Mouse (Mus musculus): ENCODE measurements around the gene Myh9. TPM values are rescaled to one million over a fixed set of nuclear protein-coding genes. Genes with fewer than 3 reads are reported as not detected.

Myh9 gene
- polyA plus RNA-seq, 1 experiment from 2014 or later: 77.1 TPM

- WGBS: 58% methylated on average over 7 of the region's 7 CpGs
These were observed 24.6 kb downstream of the Myh9 start for GRCm38 (mm10) chr15:77817417-77817816.

DNA sequence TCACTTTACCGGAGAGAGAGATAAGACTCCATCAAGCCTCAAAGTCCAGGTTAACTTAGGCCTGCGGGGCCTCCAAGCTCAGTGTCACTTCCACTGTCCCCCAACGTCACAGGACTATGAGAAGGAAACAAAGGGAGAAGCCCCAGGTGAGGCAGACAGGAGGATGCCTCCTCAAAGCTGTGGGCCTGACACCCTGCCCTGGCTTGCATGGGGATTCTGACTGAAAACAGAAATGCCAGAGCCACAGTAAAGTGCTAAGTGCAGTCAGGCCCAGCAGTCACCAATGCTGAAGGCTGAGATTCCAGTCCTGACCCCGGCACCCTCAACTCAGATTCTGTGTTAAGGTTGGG lies 25.4 kb downstream of the Myh9 start:
- H3K9ac ChIP-seq (replicated peaks; ENCODE audit: low read depth, low read length): no peak overlapping the region
- H3K27me3 ChIP-seq (ENCODE audit: control insufficient read depth, insufficient read depth, low read length): no peaks in the 10 kb centered on the region
- H3K9me3 ChIP-seq (ENCODE audit: control insufficient read depth, low read depth, low read length): no peaks in the 10 kb centered on the region
- H3K4me2 ChIP-seq (replicated peaks; ENCODE audit: low read depth, low read length): no peak overlapping the region
- peak overlapping the region; percentile 58 for H3K27ac ChIP-seq (ENCODE audit: low read length)
- ATAC-seq (ENCODE audit: insufficient number of reproducible peaks, insufficient read depth, low FRiP score, low read depth): no peak
- peaks cover 65% of the 10 kb centered on the region for H3K4me1 ChIP-seq (ENCODE audit: control insufficient read depth, insufficient read depth, low read length)
- 33% methylated on average over 4 of the region's 4 CpGs for WGBS
- H3K4me3 ChIP-seq (ENCODE audit: low read depth, low read length): no peak overlapping the region
- H3K36me3 ChIP-seq (ENCODE audit: control insufficient read depth, insufficient read depth, low read length): peaks cover 16% of the 10 kb centered on the region

More at GRCm38 (mm10) chr15:77817417-77817816, 24.6 kb downstream of the Myh9 start:
- Histone ChIP-seq H3K4me3 (ENCODE audit: low read depth, low read length) (no peak overlapping the region), H3K27ac (ENCODE audit: low read length) (peak overlapping the region; percentile 41; the same call in 1 of the 2 replicates), H3K36me3 (ENCODE audit: control insufficient read depth, insufficient read depth, low read length) (peaks cover 8% of the 10 kb centered on the region; the same call in 1 of the 2 replicates), H3K27me3 (ENCODE audit: control insufficient read depth, insufficient read depth, low read length) (no peaks in the 10 kb centered on the region), H3K4me2 (replicated peaks; ENCODE audit: low read depth, low read length) (no peak overlapping the region), H3K9ac (replicated peaks; ENCODE audit: low read depth, low read length) (no peak overlapping the region), H3K9me3 (ENCODE audit: control insufficient read depth, low read depth, low read length) (no peaks in the 10 kb centered on the region), H3K4me1 (ENCODE audit: control insufficient read depth, insufficient read depth, low read length) (peaks cover 74% of the 10 kb centered on the region)
- no peak for ATAC-seq (ENCODE audit: insufficient number of reproducible peaks, insufficient read depth, low FRiP score, low read depth)

DNA sequence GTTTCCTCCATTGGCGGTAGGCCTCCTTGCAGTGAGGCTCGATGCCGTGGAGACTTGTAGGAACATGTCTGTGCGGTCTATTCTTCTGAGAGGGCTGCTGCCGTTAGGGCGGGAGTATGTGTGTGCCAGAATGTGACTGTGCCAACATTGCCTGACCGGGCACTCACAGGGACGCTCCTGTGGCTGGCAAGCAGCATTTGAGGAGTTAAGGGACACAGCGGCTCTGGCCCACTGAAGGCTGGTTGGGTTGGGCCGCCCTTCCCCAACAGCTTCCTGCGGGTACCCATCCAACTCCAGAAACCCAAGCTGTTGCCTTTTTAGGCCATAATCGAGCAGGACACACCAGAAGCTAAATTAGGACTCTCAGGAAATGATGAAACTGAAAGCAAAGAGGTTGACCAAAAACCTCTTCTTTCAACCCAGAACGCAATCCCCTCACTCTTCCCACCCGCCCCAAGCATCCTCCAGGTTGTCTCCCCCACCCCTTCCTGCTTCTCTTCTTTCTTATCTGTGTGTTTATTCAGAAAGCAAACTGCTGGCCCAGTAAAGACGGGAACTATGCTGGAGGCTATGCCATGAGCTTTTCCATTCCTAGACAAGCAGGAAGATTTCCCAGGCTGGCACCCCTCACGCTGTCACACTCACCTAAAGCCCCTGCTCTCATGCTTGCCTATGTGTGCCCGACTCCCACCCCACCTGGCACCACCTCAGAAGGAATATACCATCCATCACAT lies 25.9 kb downstream of the Myh9 start:
- H3K4me1 ChIP-seq (ENCODE audit: control insufficient read depth, insufficient read depth, low read length): peaks cover 60% of the 10 kb centered on the region
- H3K27ac ChIP-seq (ENCODE audit: low read length): peak overlapping the region; percentile 58
- WGBS: 43% methylated on average over 17 of the region's 17 CpGs
- H3K27me3 ChIP-seq (ENCODE audit: control insufficient read depth, insufficient read depth, low read length): no peaks in the 10 kb centered on the region
- no peaks in the 10 kb centered on the region for H3K9me3 ChIP-seq (ENCODE audit: control insufficient read depth, low read depth, low read length)
- no peak overlapping the region for H3K4me2 ChIP-seq (replicated peaks; ENCODE audit: low read depth, low read length)
- ATAC-seq (ENCODE audit: insufficient number of reproducible peaks, insufficient read depth, low FRiP score, low read depth): 0 out of 2 replicates have a peak, but pooled peaks have one; percentile 25
- H3K9ac ChIP-seq (replicated peaks; ENCODE audit: low read depth, low read length): no peak overlapping the region
- peaks cover 22% of the 10 kb centered on the region for H3K36me3 ChIP-seq (ENCODE audit: control insufficient read depth, insufficient read depth, low read length)
- H3K4me3 ChIP-seq (ENCODE audit: low read depth, low read length): no peak overlapping the region

DNA sequence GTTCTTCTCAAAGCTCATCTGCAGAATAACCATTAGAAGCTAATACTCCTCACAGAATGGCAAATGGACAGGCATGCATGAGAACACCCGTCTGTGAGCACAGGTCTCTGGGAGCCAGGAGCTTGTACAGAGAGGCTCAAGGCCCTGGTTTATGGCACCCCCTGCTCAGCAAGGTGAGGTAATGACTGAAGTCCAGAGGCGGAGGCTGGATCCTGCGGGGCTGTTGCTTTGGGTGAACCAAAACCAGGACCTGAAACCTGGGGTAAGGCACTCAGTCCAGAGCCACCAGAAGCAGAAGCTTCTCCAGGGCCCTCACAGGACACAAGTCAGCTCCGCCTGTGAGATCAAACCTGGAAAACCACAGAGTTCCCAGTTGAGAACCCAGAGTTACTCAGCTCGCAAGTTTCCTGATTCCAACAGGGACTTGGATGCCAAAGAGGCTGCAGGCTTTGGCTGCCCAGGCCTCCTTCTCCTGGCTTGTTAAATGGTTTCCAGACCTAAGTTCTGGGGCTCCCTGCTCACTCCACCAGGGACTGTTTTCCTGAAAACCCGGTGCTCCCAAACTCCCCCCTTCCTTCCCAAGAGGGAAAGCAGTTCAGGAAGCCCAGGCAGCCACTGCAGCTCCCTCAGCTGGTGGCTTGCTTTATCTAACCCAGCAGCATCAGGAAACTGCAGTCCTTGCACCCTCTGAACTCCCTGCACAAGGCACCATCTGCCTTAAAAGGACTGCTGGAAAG lies 28.2 kb downstream of the Myh9 start:
- H3K27ac ChIP-seq (ENCODE audit: low read length): peak overlapping the region; percentile 50; the same call in 1 of the 2 replicates
- H3K27me3 ChIP-seq (ENCODE audit: control insufficient read depth, insufficient read depth, low read length): no peaks in the 10 kb centered on the region
- peaks cover 37% of the 10 kb centered on the region for H3K36me3 ChIP-seq (ENCODE audit: control insufficient read depth, insufficient read depth, low read length)
- no peak overlapping the region for H3K4me3 ChIP-seq (ENCODE audit: low read depth, low read length)
- 70% methylated on average over 6 of the region's 6 CpGs for WGBS
- H3K4me2 ChIP-seq (replicated peaks; ENCODE audit: low read depth, low read length): no peak overlapping the region
- H3K9ac ChIP-seq (replicated peaks; ENCODE audit: low read depth, low read length): no peak overlapping the region
- H3K4me1 ChIP-seq (ENCODE audit: control insufficient read depth, insufficient read depth, low read length): peaks cover 40% of the 10 kb centered on the region
- ATAC-seq (ENCODE audit: insufficient number of reproducible peaks, insufficient read depth, low FRiP score, low read depth): no peak
- H3K9me3 ChIP-seq (ENCODE audit: control insufficient read depth, low read depth, low read length): no peaks in the 10 kb centered on the region

GRCm38 (mm10) chr15:77812578-77812977 lies 29.4 kb downstream of the Myh9 start:
- WGBS: 92% methylated on average over 10 of the region's 10 CpGs
- Histone ChIP-seq H3K27ac (ENCODE audit: low read length) (no peak overlapping the region), H3K9me3 (ENCODE audit: control insufficient read depth, low read depth, low read length) (no peaks in the 10 kb centered on the region), H3K9ac (replicated peaks; ENCODE audit: low read depth, low read length) (no peak overlapping the region), H3K36me3 (ENCODE audit: control insufficient read depth, insufficient read depth, low read length) (peaks cover 44% of the 10 kb centered on the region), H3K4me2 (replicated peaks; ENCODE audit: low read depth, low read length) (no peak overlapping the region), H3K4me1 (ENCODE audit: control insufficient read depth, insufficient read depth, low read length) (peaks cover 28% of the 10 kb centered on the region), H3K27me3 (ENCODE audit: control insufficient read depth, insufficient read depth, low read length) (no peaks in the 10 kb centered on the region), H3K4me3 (ENCODE audit: low read depth, low read length) (no peak overlapping the region)
- ATAC-seq (ENCODE audit: insufficient number of reproducible peaks, insufficient read depth, low FRiP score, low read depth): no peak

DNA sequence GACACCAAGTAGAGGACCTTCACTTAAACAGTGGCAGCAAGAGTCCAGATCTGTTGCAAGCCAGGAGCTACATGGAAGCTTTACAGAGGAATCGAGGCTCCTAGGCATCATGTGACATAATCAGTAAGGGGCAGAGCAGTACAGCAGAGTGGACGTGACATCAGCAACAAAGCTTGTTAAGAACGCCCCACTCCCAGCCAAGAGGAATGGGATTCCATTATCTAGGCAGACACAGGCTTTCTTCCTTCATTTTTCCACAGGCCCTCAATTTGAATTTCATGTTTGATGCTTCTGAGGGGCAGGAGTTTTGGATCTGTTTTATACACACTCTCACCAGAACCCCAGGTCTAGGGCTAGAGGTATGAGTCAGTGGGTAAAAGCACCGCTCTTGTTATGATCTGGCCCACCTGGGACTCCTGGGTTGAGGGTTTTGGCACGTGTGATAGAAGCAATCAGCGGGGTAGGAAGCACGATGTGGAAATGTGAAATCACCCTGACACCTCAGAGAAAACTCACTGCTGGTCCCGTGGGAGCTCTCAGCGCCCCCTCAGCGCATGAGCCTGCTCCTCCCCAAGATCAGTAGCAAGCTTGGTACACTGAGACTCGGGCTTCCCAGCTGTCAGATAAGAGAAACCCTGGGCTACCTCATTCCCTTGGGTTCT lies 30.7 kb downstream of the Myh9 start:
- H3K9me3 ChIP-seq (ENCODE audit: control insufficient read depth, low read depth, low read length): no peaks in the 10 kb centered on the region
- no peak overlapping the region for H3K4me2 ChIP-seq (replicated peaks; ENCODE audit: low read depth, low read length)
- ATAC-seq (ENCODE audit: insufficient number of reproducible peaks, insufficient read depth, low FRiP score, low read depth): no peak
- 72% methylated on average over 11 of the region's 11 CpGs for WGBS
- H3K27ac ChIP-seq (ENCODE audit: low read length): no peak overlapping the region
- H3K4me1 ChIP-seq (ENCODE audit: control insufficient read depth, insufficient read depth, low read length): peaks cover 16% of the 10 kb centered on the region
- no peaks in the 10 kb centered on the region for H3K27me3 ChIP-seq (ENCODE audit: control insufficient read depth, insufficient read depth, low read length)
- no peak overlapping the region for H3K9ac ChIP-seq (replicated peaks; ENCODE audit: low read depth, low read length)
- peaks cover 57% of the 10 kb centered on the region for H3K36me3 ChIP-seq (ENCODE audit: control insufficient read depth, insufficient read depth, low read length)
- H3K4me3 ChIP-seq (ENCODE audit: low read depth, low read length): no peak overlapping the region

DNA sequence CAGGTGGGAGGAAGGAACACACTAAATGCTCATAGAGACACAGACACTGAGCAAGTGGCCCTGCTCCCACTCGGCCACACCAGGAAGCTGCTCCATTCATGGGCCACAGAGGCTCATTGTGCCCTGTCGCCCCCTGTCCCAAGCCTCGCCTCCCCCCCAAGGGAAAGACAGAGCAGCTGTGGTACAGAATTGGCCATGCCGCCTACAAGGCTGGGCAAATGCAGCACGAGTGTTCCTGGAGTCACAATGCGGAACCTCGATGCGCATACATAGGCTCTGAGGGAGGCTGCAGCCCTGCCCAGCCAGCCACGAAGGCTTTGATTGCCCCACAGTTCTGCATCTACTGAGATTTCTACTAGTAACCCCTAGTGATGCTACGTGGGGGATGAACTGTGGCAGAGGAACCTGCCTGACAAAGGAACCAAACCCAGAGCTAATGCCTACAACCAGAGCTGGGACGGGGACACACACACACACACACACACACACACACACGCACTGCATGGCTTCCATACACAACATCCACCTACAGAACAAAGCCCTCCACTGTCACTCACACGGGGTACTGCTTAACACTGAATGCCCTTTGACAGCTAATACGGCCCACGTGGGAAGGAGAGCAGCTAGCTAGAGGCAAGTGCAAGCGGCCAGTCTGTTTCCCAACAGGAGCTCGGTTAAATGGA lies 31.4 kb downstream of the Myh9 start:
- Histone ChIP-seq H3K9me3 (ENCODE audit: control insufficient read depth, low read depth, low read length) (no peaks in the 10 kb centered on the region), H3K36me3 (ENCODE audit: control insufficient read depth, insufficient read depth, low read length) (peaks cover 63% of the 10 kb centered on the region), H3K4me3 (ENCODE audit: low read depth, low read length) (no peak overlapping the region), H3K27me3 (ENCODE audit: control insufficient read depth, insufficient read depth, low read length) (no peaks in the 10 kb centered on the region), H3K27ac (ENCODE audit: low read length) (no peak overlapping the region), H3K4me1 (ENCODE audit: control insufficient read depth, insufficient read depth, low read length) (peaks cover 10% of the 10 kb centered on the region; the same call in 1 of the 2 replicates), H3K4me2 (replicated peaks; ENCODE audit: low read depth, low read length) (no peak overlapping the region), H3K9ac (replicated peaks; ENCODE audit: low read depth, low read length) (no peak overlapping the region)
- WGBS: 81% methylated on average over 17 of the region's 17 CpGs
- ATAC-seq (ENCODE audit: insufficient number of reproducible peaks, insufficient read depth, low FRiP score, low read depth): no peak

- 100% methylated on average over 1 of the region's 1 CpGs for WGBS
- Histone ChIP-seq H3K27ac (ENCODE audit: low read length) (no peak overlapping the region), H3K27me3 (ENCODE audit: control insufficient read depth, insufficient read depth, low read length) (no peaks in the 10 kb centered on the region), H3K9me3 (ENCODE audit: control insufficient read depth, low read depth, low read length) (no peaks in the 10 kb centered on the region), H3K4me3 (ENCODE audit: low read depth, low read length) (no peak overlapping the region), H3K36me3 (ENCODE audit: control insufficient read depth, insufficient read depth, low read length) (peaks cover 74% of the 10 kb centered on the region), H3K4me1 (ENCODE audit: control insufficient read depth, insufficient read depth, low read length) (peaks cover 6% of the 10 kb centered on the region; the same call in 1 of the 2 replicates), H3K9ac (replicated peaks; ENCODE audit: low read depth, low read length) (no peak overlapping the region), H3K4me2 (replicated peaks; ENCODE audit: low read depth, low read length) (no peak overlapping the region)
- ATAC-seq (ENCODE audit: insufficient number of reproducible peaks, insufficient read depth, low FRiP score, low read depth): no peak
These were observed 32.5 kb downstream of the Myh9 start for GRCm38 (mm10) chr15:77809434-77809833.
